Mouse (Mus musculus): ENCODE results near the gene Tpp2. TPM values are rescaled to one million over a fixed set of nuclear protein-coding genes. Genes with fewer than 3 reads are reported as not detected.
A peak's percentile ranks its signal among the peaks of the same experiment; 100 is the strongest.

The Tpp2 gene
- polyA plus RNA-seq, 2 experiments = 27.3 to 49.6 TPM

DNA sequence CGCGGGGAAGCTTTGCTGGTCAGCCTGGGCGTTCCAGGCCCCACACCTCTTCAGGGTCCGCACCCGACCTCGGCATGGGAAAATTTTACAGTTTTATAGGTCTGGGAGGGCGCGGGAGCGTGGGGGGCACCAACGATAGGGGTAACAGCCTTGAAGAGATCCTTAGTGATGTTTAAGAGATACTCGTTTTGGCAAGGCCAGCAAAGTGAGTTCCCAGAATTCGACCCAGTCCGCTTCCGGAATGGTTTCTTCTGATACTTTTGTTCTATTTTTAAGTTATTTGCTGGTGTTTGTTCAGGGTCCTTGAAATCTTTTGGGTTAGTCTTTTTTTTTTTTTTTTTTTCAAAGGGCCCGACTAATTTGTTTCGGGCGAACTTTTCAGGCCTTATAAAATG is 966 bp downstream of the Tpp2 start:
- H3K4me3 ChIP-seq (replicated peaks; ENCODE audit: low read length) = peak overlapping the region; percentile 100
- no peaks in the 10 kb centered on the region for H3K9me3 ChIP-seq (ENCODE audit: control insufficient read depth, low read length)
- peak overlapping the region; percentile 97 for H3K9ac ChIP-seq (ENCODE audit: low read depth, low read length, severe bottlenecking)
- ATAC-seq (ENCODE audit: low FRiP score, low read depth) (no peak), DNase-seq (ENCODE audit: low spot score) (peak; percentile 20)
- no peaks in the 10 kb centered on the region for H3K36me3 ChIP-seq (ENCODE audit: control insufficient read depth, insufficient read depth, low read length)
- 1% methylated on average over 17 of the region's 17 CpGs for WGBS
- H3K4me1 ChIP-seq (ENCODE audit: control insufficient read depth, insufficient read depth, low read length) = peaks cover 5% of the 10 kb centered on the region
- no peaks in the 10 kb centered on the region for H3K27me3 ChIP-seq (ENCODE audit: control insufficient read depth, insufficient read depth, low read length)
- H3K4me2 ChIP-seq (replicated peaks; ENCODE audit: low read depth, low read length, severe bottlenecking) = peak overlapping the region; percentile 57
- no peak for TF ChIP-seq POLR2A (IDR thresholded peaks at IDR 0.05; ENCODE audit: borderline replicate concordance, extremely low read depth, insufficient read depth, insufficient read length)
- peak overlapping the region; percentile 95 for H3K27ac ChIP-seq (replicated peaks; ENCODE audit: low read depth, low read length)

- no peak for TF ChIP-seq POLR2A (IDR thresholded peaks at IDR 0.05; ENCODE audit: borderline replicate concordance, extremely low read depth, insufficient read depth, insufficient read length)
- DNase-seq (ENCODE audit: low spot score) (no peak), ATAC-seq (ENCODE audit: low FRiP score, low read depth) (no peak)
- H3K4me2 ChIP-seq (replicated peaks; ENCODE audit: low read depth, low read length, severe bottlenecking) = no peak overlapping the region
- H3K27me3 ChIP-seq (ENCODE audit: control insufficient read depth, insufficient read depth, low read length) = no peaks in the 10 kb centered on the region
- H3K9me3 ChIP-seq (ENCODE audit: control insufficient read depth, low read length) = no peaks in the 10 kb centered on the region
- no peak overlapping the region for H3K4me3 ChIP-seq (replicated peaks; ENCODE audit: low read length)
- peaks cover 21% of the 10 kb centered on the region for H3K36me3 ChIP-seq (ENCODE audit: control insufficient read depth, insufficient read depth, low read length)
- H3K9ac ChIP-seq (ENCODE audit: low read depth, low read length, severe bottlenecking) = no peak overlapping the region
- H3K4me1 ChIP-seq (ENCODE audit: control insufficient read depth, insufficient read depth, low read length) = peaks cover 5% of the 10 kb centered on the region
- 91% methylated on average over 1 of the region's 1 CpGs for WGBS
- H3K27ac ChIP-seq (replicated peaks; ENCODE audit: low read depth, low read length) = no peak overlapping the region
Observed at GRCm38 (mm10) chr1:43939310-43939709, 5.9 kb downstream of the Tpp2 start.

DNA sequence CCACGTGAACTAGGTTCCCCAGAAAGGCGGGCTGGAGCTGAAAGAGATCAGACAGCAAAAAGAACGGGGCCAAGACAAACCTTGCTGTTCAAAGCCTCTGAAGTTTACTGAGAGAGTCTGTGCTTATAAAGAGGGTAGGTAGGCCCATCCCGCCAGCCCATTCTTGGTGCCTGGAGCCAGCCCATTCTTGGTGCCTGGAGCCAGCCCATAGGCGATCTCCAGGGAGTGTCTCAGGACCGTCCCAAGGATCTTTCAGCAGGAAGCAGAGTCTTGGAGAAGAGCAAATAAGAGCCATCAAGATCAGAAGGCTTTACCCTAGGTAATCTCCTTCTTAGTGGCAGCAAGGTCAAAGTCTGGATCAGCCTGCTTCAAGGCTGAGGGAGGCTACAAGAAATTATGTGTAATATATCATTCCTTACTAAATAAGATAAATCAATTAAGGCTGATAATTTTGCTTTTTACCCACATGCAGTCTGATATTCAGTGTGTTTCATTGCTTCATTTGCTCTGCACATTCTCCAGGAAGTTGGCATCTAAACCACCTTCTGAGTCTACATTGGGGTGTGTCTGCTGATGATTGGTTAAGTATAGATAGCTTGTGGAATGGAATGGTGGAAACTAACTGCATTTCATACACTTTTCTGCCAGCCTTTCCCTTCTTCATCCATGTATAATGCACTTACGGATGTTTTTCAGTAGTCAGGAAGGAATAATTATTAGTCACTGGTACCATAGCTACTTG is 8.2 kb downstream of the Tpp2 start:
- peaks cover 26% of the 10 kb centered on the region for H3K36me3 ChIP-seq (ENCODE audit: control insufficient read depth, insufficient read depth, low read length)
- H3K27me3 ChIP-seq (ENCODE audit: control insufficient read depth, insufficient read depth, low read length) = no peaks in the 10 kb centered on the region
- no peak for ATAC-seq (ENCODE audit: low FRiP score, low read depth)
- H3K9ac ChIP-seq (ENCODE audit: low read depth, low read length, severe bottlenecking) = no peak overlapping the region
- H3K27ac ChIP-seq (replicated peaks; ENCODE audit: low read depth, low read length) = no peak overlapping the region
- H3K4me3 ChIP-seq (replicated peaks; ENCODE audit: low read length) = no peak overlapping the region
- 93% methylated on average over 7 of the region's 7 CpGs for WGBS
- no peak for DNase-seq (ENCODE audit: low spot score)
- TF ChIP-seq POLR2A (IDR thresholded peaks at IDR 0.05; ENCODE audit: borderline replicate concordance, extremely low read depth, insufficient read depth, insufficient read length) = no peak
- H3K4me2 ChIP-seq (replicated peaks; ENCODE audit: low read depth, low read length, severe bottlenecking) = no peak overlapping the region
- H3K9me3 ChIP-seq (ENCODE audit: control insufficient read depth, low read length) = no peaks in the 10 kb centered on the region
- H3K4me1 ChIP-seq (ENCODE audit: control insufficient read depth, insufficient read depth, low read length) = no peaks in the 10 kb centered on the region

DNA sequence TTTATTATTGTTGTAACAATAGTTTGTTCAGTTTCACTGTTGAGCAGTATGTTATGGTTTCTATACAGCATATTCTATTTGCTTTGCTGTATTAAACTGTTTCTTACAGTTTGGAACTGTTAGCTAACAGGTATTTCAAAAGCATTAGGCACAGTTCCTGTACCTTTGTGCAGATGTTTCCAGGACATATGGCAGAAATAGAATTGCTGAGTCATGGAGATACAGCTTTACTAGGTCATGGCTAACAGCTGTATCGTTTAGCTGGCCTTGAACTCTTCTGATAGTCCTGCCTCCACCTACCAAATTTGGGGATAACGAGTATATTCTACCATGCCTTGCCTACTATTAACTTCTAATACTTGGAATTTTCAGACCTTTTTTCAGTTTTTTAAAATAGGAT is 9.4 kb downstream of the Tpp2 start:
- no peak for TF ChIP-seq POLR2A (IDR thresholded peaks at IDR 0.05; ENCODE audit: borderline replicate concordance, extremely low read depth, insufficient read depth, insufficient read length)
- WGBS = 85% methylated on average over 2 of the region's 2 CpGs
- no peaks in the 10 kb centered on the region for H3K4me1 ChIP-seq (ENCODE audit: control insufficient read depth, insufficient read depth, low read length)
- no peak for ATAC-seq (ENCODE audit: low FRiP score, low read depth)
- no peak for DNase-seq (ENCODE audit: low spot score)
- no peak overlapping the region for H3K27ac ChIP-seq (replicated peaks; ENCODE audit: low read depth, low read length)
- no peaks in the 10 kb centered on the region for H3K27me3 ChIP-seq (ENCODE audit: control insufficient read depth, insufficient read depth, low read length)
- peaks cover 26% of the 10 kb centered on the region for H3K36me3 ChIP-seq (ENCODE audit: control insufficient read depth, insufficient read depth, low read length)
- no peaks in the 10 kb centered on the region for H3K9me3 ChIP-seq (ENCODE audit: control insufficient read depth, low read length)
- H3K4me2 ChIP-seq (replicated peaks; ENCODE audit: low read depth, low read length, severe bottlenecking) = no peak overlapping the region
- H3K9ac ChIP-seq (ENCODE audit: low read depth, low read length, severe bottlenecking) = no peak overlapping the region
- no peak overlapping the region for H3K4me3 ChIP-seq (replicated peaks; ENCODE audit: low read length)

GRCm38 (mm10) chr1:43953679-43954078 is 20.2 kb downstream of the Tpp2 start:
- no peaks in the 10 kb centered on the region for H3K27me3 ChIP-seq (ENCODE audit: control insufficient read depth, insufficient read depth, low read length)
- H3K9ac ChIP-seq (ENCODE audit: low read depth, low read length, severe bottlenecking) = no peak overlapping the region
- DNase-seq (ENCODE audit: low spot score) (no peak), ATAC-seq (ENCODE audit: low FRiP score, low read depth) (no peak)
- TF ChIP-seq POLR2A (IDR thresholded peaks at IDR 0.05; ENCODE audit: borderline replicate concordance, extremely low read depth, insufficient read depth, insufficient read length) = no peak
- H3K9me3 ChIP-seq (ENCODE audit: control insufficient read depth, low read length) = no peaks in the 10 kb centered on the region
- 94% methylated on average over 3 of the region's 3 CpGs for WGBS
- H3K27ac ChIP-seq (replicated peaks; ENCODE audit: low read depth, low read length) = no peak overlapping the region
- H3K4me2 ChIP-seq (replicated peaks; ENCODE audit: low read depth, low read length, severe bottlenecking) = no peak overlapping the region
- H3K4me1 ChIP-seq (ENCODE audit: control insufficient read depth, insufficient read depth, low read length) = no peaks in the 10 kb centered on the region
- H3K36me3 ChIP-seq (ENCODE audit: control insufficient read depth, insufficient read depth, low read length) = peaks cover 41% of the 10 kb centered on the region
- no peak overlapping the region for H3K4me3 ChIP-seq (replicated peaks; ENCODE audit: low read length)
